Mouse (Mus musculus) embryonic facial prominence, embryonic 15.5 days (tissue): ENCODE data around the gene Stpg2. TPM values are rescaled to one million over a fixed set of nuclear protein-coding genes. Genes with fewer than 3 reads are reported as not detected.

ENCODE experiments used
- ATAC-seq: fragments of 200-750 bp; cut with Nextera tagmentation; 2 replicates; pipeline ENCODE4 v1.8.0; 2017; ENCODE audit warnings: low read depth, moderate TSS enrichment; ENCODE audit not compliant: insufficient number of reproducible peaks, low FRiP score, low TSS enrichment
- H3K27ac ChIP-seq: fragments of 300-500 bp; sonication (generic); replicated peaks from 2 replicates; pipeline ENCODE4 v1.5.1; 2015; ENCODE audit warnings: mild to moderate bottlenecking, inconsistent platforms
- H3K27me3 ChIP-seq: fragments of 300-500 bp; sonication (generic); 2 replicates; pipeline ENCODE4 v1.6.1; 2015; ENCODE audit warnings: inconsistent platforms
- H3K36me3 ChIP-seq: fragments of 300-500 bp; sonication (generic); 2 replicates; pipeline ENCODE4 v1.6.1; 2015; ENCODE audit warnings: mild to moderate bottlenecking, inconsistent platforms
- H3K4me1 ChIP-seq: fragments of 300-500 bp; sonication (generic); 2 replicates; pipeline ENCODE4 v1.6.1; 2015; ENCODE audit warnings: inconsistent platforms
- H3K4me2 ChIP-seq: fragments of 300-500 bp; sonication (generic); replicated peaks from 2 replicates; pipeline ENCODE4 v1.6.1; 2015; ENCODE audit warnings: mild to moderate bottlenecking, inconsistent platforms
- H3K4me3 ChIP-seq: fragments of 300-500 bp; sonication (generic); replicated peaks from 2 replicates; pipeline ENCODE4 v1.5.1; 2015; ENCODE audit warnings: mild to moderate bottlenecking, inconsistent platforms
- H3K9ac ChIP-seq: fragments of 300-500 bp; sonication (generic); 2 replicates; pipeline ENCODE4 v1.6.1; 2015; ENCODE audit warnings: inconsistent platforms
- H3K9me3 ChIP-seq: fragments of 300-500 bp; sonication (generic); replicated peaks from 2 replicates; pipeline ENCODE4 v1.6.1; 2016; ENCODE audit warnings: inconsistent platforms
- WGBS: fragments of 180-500 bp; shearing (Covaris S2); methylation state at CpG from one replicate; pipeline ENCODE4 v1.1.7; 2015; 5-methylcytosine and 5-hydroxymethylcytosine counted together
- polyA plus RNA-seq: library from polyadenylated mRNA; unstranded; fragments of >200 nt; fragmentation: Nextera tagmentation; extraction: Ambion mirVana; gene quantifications from 2 replicates; pipeline ENCODE4 v1.2.1, GENCODE M21; 2015

Stpg2 gene
- polyA plus RNA-seq, 1 experiment from 2014 or later, result 0.15 TPM

DNA sequence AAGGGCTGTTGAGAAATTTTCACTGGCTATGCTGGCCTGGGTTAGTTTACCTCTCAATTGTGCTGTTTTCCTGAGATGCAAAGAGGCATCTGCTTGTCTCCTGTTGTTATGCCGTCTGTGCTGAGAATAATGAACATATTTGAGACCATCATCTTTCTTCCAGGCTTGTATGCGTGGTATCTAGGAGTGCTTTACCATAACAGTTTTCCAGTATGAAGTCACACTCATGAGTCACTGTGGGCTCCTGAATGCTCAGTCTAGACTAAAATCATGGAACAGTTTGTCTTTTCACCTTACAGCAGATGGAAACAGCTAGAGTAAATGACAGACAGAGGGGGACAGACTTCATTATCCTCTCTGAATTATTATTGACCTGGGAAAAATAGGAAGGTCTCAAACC lies 527.7 kb downstream of the Stpg2 start:
- no peak overlapping the region for H3K4me3 ChIP-seq
- H3K9me3 ChIP-seq, result no peaks in the 10 kb centered on the region
- no peak overlapping the region for H3K9ac ChIP-seq
- H3K27ac ChIP-seq, result no peak overlapping the region
- H3K36me3 ChIP-seq, result no peaks in the 10 kb centered on the region
- H3K4me2 ChIP-seq, result no peak overlapping the region
- H3K27me3 ChIP-seq, result no peaks in the 10 kb centered on the region
- no peaks in the 10 kb centered on the region for H3K4me1 ChIP-seq
- 86% methylated on average over 2 of the region's 2 CpGs for WGBS
- ATAC-seq, result no peak

- Histone ChIP-seq H3K27ac (no peak overlapping the region), H3K4me1 (no peaks in the 10 kb centered on the region), H3K27me3 (no peaks in the 10 kb centered on the region), H3K9me3 (no peaks in the 10 kb centered on the region), H3K36me3 (no peaks in the 10 kb centered on the region), H3K4me3 (no peak overlapping the region), H3K4me2 (no peak overlapping the region), H3K9ac (no peak overlapping the region)
- WGBS, result 87% methylated on average over 4 of the region's 4 CpGs
- no peak for ATAC-seq
Measured at GRCm38 (mm10) chr3:139739388-139739787, 533.9 kb downstream of the Stpg2 start.

Other genes starting within 250 kb of the Stpg2 start
- gene Rap1gds1, start 130.5 kb upstream of the Stpg2 start, polyA plus RNA-seq, result 60.7 and 65.4 TPM in 2 replicates